Mouse (Mus musculus) intestine, postnatal 0 days (tissue): Measurements from ENCODE around the gene Dhrs4. TPM values are rescaled to one million over a fixed set of nuclear protein-coding genes. Genes with fewer than 3 reads are reported as not detected.

Experiments
- ATAC-seq: fragments of 200-750 bp; cut with Nextera tagmentation; 2 replicates; pipeline ENCODE4 v1.8.0; 2017; ENCODE audit warnings: mild to moderate bottlenecking, moderate TSS enrichment, moderate library complexity
- H3K27ac ChIP-seq: fragments of 300-500 bp; sonication (generic); 2 replicates; pipeline ENCODE4 v1.5.1; 2014; ENCODE audit warnings: mild to moderate bottlenecking, low read depth, low read length, moderate library complexity
- H3K27me3 ChIP-seq: fragments of 300-500 bp; sonication (generic); replicated peaks from 2 replicates; pipeline ENCODE4 v1.6.1; 2014; ENCODE audit warnings: low read length, mixed read lengths; ENCODE audit not compliant: control insufficient read depth, insufficient read depth
- H3K36me3 ChIP-seq: fragments of 300-500 bp; sonication (generic); 2 replicates; pipeline ENCODE4 v1.6.1; 2014; ENCODE audit warnings: mild to moderate bottlenecking, moderate library complexity; ENCODE audit not compliant: control insufficient read depth, insufficient read depth
- H3K4me1 ChIP-seq: fragments of 300-500 bp; sonication (generic); replicated peaks from 2 replicates; pipeline ENCODE4 v1.6.1; 2014; ENCODE audit warnings: antibody characterized with exemption, low read length, mixed read lengths; ENCODE audit not compliant: control insufficient read depth, insufficient read depth
- H3K4me2 ChIP-seq: fragments of 300-500 bp; sonication (generic); replicated peaks from 2 replicates; pipeline ENCODE4 v1.6.1; 2014; ENCODE audit warnings: low read depth, mild to moderate bottlenecking, moderate library complexity
- H3K4me3 ChIP-seq: fragments of 300-500 bp; sonication (generic); 2 replicates; pipeline ENCODE4 v1.5.1; 2014; ENCODE audit warnings: low read depth, low read length
- H3K9ac ChIP-seq: fragments of 300-500 bp; sonication (generic); 2 replicates; pipeline ENCODE4 v1.6.1; 2014; ENCODE audit warnings: mild to moderate bottlenecking, low read depth, low read length
- H3K9me3 ChIP-seq: fragments of 300-500 bp; sonication (generic); 2 replicates; pipeline ENCODE4 v1.6.1; 2016; ENCODE audit warnings: mixed run types; ENCODE audit not compliant: control insufficient read depth
- CTCF ChIP-seq: sonication (generic); IDR thresholded peaks from 2 replicates; pipeline ENCODE4 v1.5.1; 2016; ENCODE audit warnings: low read depth, mild to moderate bottlenecking, control low read depth, antibody characterized with exemption, moderate library complexity
- WGBS: fragments of 180-500 bp; shearing (Covaris S2); extraction: QIAGEN DNeasy Blood & Tissue Kit; methylation state at CpG from one replicate; pipeline ENCODE4 v1.1.7; 2014; 5-methylcytosine and 5-hydroxymethylcytosine counted together
- polyA plus RNA-seq: library from polyadenylated mRNA; unstranded; fragments of >200 nt; fragmentation: Nextera tagmentation; extraction: Ambion mirVana; gene quantifications from 2 replicates; pipeline ENCODE4 v1.2.1, GENCODE M21; 2015

Dhrs4 gene
- polyA plus RNA-seq, 1 experiment from 2014 or later, result 133 TPM

- H3K4me3 ChIP-seq, result no peak overlapping the region
- no peak overlapping the region for H3K4me2 ChIP-seq
- no peak for ATAC-seq
- no peaks in the 10 kb centered on the region for H3K36me3 ChIP-seq
- 73% methylated on average over 4 of the region's 4 CpGs for WGBS
- peaks cover 18% of the 10 kb centered on the region for H3K27me3 ChIP-seq
- H3K4me1 ChIP-seq, result no peaks in the 10 kb centered on the region
- no peak overlapping the region for H3K9ac ChIP-seq
- H3K27ac ChIP-seq, result no peak overlapping the region
- 0 out of 2 replicates have a peak, but pooled peaks have one; percentile 11 for TF ChIP-seq CTCF
- H3K9me3 ChIP-seq, result no peaks in the 10 kb centered on the region
Measured at GRCm38 (mm10) chr14:55519604-55520003, 41.0 kb downstream of the Dhrs4 start.

- ATAC-seq, result peak; percentile 31; the same call in 1 of the 2 replicates
- Histone ChIP-seq H3K27me3 (peaks cover 20% of the 10 kb centered on the region), H3K36me3 (no peaks in the 10 kb centered on the region), H3K27ac (no peak overlapping the region), H3K4me2 (peak overlapping the region; percentile 80), H3K4me1 (no peaks in the 10 kb centered on the region), H3K9me3 (no peaks in the 10 kb centered on the region), H3K4me3 (peak overlapping the region; percentile 41), H3K9ac (no peak overlapping the region)
- TF ChIP-seq CTCF, result peak; percentile 27; the same call in 1 of the 2 replicates
- under 1% methylated on average over 61 of the region's 61 CpGs for WGBS
Measured at GRCm38 (mm10) chr14:55520451-55521361, 42.1 kb downstream of the Dhrs4 start.

GRCm38 (mm10) chr14:55524062-55524461, 45.5 kb downstream of the Dhrs4 start:
- H3K27me3 ChIP-seq, result peaks cover 20% of the 10 kb centered on the region
- WGBS, result 48% methylated on average over 4 of the region's 4 CpGs
- no peak for TF ChIP-seq CTCF
- no peak overlapping the region for H3K4me2 ChIP-seq
- no peak overlapping the region for H3K9ac ChIP-seq
- no peak overlapping the region for H3K27ac ChIP-seq
- H3K4me1 ChIP-seq, result no peaks in the 10 kb centered on the region
- no peak for ATAC-seq
- no peaks in the 10 kb centered on the region for H3K36me3 ChIP-seq
- H3K4me3 ChIP-seq, result no peak overlapping the region
- no peaks in the 10 kb centered on the region for H3K9me3 ChIP-seq

GRCm38 (mm10) chr14:55524785-55525184, 46.2 kb downstream of the Dhrs4 start, which contains the start of gene Nrl:
Gene Nrl (minus strand): TSS chr14:55524981.
- no peak within 1 kb of the TSS for H3K4me2 ChIP-seq
- ATAC-seq, result no peak
- no peak within 1 kb of the TSS for H3K4me3 ChIP-seq
- no peaks in the 10 kb centered on the region for H3K9me3 ChIP-seq
- no peaks in the 10 kb centered on the region for H3K36me3 ChIP-seq
- no peak within 1 kb of the TSS for H3K9ac ChIP-seq
- 22% methylated on average over 8 of the region's 8 CpGs for WGBS
- H3K27ac ChIP-seq, result no peak within 1 kb of the TSS
- peaks cover 20% of the 10 kb centered on the region for H3K27me3 ChIP-seq
- no peak for TF ChIP-seq CTCF
- no peaks in the 10 kb centered on the region for H3K4me1 ChIP-seq

- H3K4me3 ChIP-seq, result no peak overlapping the region
- no peaks in the 10 kb centered on the region for H3K9me3 ChIP-seq
- H3K4me1 ChIP-seq, result no peaks in the 10 kb centered on the region
- ATAC-seq, result no peak
- TF ChIP-seq CTCF, result no peak
- no peaks in the 10 kb centered on the region for H3K36me3 ChIP-seq
- no peak overlapping the region for H3K9ac ChIP-seq
- no peak overlapping the region for H3K4me2 ChIP-seq
- 82% methylated on average over 2 of the region's 2 CpGs for WGBS
- no peak overlapping the region for H3K27ac ChIP-seq
- peaks cover 11% of the 10 kb centered on the region; the same call in 1 of the 2 replicates for H3K27me3 ChIP-seq
Measured at GRCm38 (mm10) chr14:55526674-55527073, 48.1 kb downstream of the Dhrs4 start.

- peak; percentile 69 for TF ChIP-seq CTCF
- no peak overlapping the region for H3K9ac ChIP-seq
- H3K36me3 ChIP-seq, result no peaks in the 10 kb centered on the region
- 20% methylated on average over 3 of the region's 3 CpGs for WGBS
- no peak overlapping the region for H3K4me3 ChIP-seq
- H3K4me2 ChIP-seq, result no peak overlapping the region
- H3K9me3 ChIP-seq, result no peaks in the 10 kb centered on the region
- no peak overlapping the region for H3K27ac ChIP-seq
- H3K4me1 ChIP-seq, result no peaks in the 10 kb centered on the region
- peaks cover 5% of the 10 kb centered on the region; the same call in 1 of the 2 replicates for H3K27me3 ChIP-seq
- no peak for ATAC-seq
Measured at GRCm38 (mm10) chr14:55527940-55528339, 49.4 kb downstream of the Dhrs4 start.
